Mouse (Mus musculus): ENCODE data around the gene Akap7.
"Not testable (repeated sequence)": the region's sequence is repeated elsewhere in the genome, so short reads cannot be mapped to it uniquely, and the experiment has no call there.

Akap7 gene

DNA sequence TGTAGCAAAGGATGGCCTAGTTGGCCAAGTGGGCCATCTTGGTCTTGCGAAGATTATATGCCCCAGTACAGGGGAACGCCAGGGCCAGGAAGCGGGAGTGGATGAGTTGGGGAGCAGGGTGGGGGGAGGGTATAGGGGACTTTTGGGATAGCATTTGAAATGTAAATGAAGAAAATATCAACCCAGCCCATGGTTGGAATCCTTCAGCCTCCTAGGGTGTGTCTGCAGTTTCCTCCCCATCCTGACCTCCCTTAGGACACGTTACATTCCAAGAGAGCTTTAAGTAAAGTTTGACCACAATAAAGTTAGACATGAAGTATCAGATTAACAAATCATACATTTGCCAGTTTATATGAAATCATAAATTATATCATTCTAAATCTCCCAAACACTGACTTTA is 116.5 kb downstream of the Akap7 start:
- DNase-seq (ENCODE audit: low spot score): no peak

DNA sequence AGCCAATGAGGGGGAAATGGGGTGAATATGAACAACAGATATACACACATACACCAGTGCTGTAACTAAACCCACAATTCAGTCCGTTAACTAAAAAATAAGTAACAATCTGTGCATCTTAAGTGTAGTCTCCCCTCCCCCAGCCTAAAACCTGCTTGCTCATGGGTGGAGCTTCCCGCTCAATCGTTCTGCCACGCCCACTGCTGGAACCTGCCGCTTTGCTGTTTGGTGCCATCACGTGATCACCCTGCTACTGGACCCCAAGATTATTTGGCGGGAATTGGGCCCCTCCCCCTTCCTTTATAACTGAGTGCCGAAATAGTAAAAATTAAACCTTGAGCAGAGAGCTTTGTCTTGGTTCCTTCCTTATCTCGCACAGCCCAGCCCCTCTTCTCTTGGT is 121.4 kb downstream of the Akap7 start:
- DNase-seq (ENCODE audit: low spot score): not testable (repeated sequence)

DNA sequence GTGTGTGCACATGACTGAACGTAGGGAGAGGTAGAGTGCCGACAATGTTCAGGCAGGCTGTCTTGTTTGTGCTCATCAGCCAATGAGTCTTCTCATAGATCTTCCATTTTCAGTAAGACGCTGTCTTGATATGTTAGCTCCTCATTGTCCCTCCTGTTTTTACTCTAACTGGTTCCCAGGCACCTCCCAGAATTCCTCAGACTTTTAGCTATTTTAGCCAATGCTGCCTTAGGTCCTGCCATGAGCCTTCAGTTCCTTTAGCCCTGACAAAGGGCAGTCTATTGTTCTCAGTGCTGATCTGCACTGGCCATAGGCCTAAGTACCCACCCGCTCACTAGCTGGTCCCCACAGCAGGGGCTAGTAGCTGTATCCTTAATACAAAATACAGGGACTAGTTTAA is 122.0 kb downstream of the Akap7 start:
- no peak for DNase-seq (ENCODE audit: low spot score)

- no peak for DNase-seq (ENCODE audit: low spot score)
Measured at GRCm38 (mm10) chr10:25184819-25185603, 122.7 kb downstream of the Akap7 start.

DNA sequence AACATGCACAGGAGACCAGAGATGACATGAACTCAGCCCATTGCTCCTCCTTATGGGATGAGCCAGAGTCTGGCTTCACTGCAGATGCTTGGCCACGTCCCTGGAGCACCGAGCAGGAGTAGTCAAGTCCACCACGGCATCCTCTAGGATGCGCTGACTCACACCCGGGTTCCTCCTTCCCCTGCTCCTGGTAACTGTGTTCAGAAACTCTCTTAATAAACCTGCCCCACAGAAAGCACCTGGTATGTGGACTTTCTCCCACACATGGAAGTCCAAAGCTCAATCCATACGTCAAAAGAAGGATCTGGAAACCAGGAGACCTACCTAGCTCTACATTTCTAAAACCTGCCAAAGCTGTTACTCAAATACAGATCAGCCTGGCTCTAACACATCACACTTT is 124.4 kb downstream of the Akap7 start:
- no peak for DNase-seq (ENCODE audit: low spot score)

DNA sequence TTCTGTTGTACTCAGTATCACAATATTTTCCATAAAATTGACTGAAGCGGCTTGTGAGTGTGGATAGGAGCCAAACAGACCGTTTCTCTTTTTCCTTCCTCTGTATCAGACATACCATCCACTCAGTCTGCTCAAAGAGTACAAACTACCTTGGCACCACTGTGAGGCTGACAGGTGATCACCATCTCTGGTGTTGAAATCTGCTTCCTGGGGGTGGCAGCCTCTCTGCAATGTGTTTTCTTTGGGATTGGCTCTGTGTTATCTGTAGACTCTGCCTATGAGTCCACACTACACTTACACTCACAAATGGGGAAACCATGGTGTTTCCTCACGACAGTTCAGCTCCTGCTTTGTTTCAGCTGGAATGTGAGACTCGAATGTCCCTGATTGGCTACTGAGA is 128.6 kb downstream of the Akap7 start:
- no peak for DNase-seq (ENCODE audit: low spot score)

DNA sequence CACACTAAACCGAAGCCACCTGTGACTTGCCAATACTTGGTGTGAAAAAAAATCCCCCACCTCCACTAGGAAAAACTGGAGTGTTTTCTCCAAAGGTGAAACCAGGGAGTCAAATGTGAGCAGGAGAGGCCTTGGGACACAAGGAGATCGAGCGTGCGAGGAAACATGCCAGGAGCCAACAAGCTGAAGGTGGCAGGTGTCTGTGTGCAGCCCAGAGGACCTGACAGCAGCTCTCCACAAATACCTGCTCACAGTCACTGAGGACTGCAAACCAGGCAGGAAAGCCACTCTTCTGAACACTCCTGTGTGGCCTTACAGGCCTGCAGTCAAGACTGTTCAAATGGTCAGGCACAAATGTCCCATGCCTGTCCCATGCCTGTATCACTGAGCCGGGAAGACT is 130.4 kb downstream of the Akap7 start:
- no peak for DNase-seq (ENCODE audit: low spot score)

DNA sequence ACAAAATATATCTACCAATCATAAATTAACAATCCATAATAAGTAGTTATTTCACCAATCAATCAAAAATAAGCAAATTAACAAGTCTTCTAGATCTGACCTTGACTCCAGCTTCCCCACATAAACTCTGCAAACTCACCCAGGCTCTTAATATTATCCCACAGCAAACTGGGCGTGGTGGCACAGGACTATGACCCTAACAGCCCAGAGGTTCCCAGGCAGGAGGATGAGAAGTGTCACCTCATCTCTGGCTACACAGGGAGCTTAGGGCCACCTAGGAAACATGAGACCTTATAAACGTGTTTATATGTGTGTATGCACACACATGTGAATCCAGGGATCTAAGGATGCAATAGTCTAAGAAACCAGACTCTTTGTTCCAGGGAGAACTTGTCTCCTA is 132.8 kb downstream of the Akap7 start:
- DNase-seq (ENCODE audit: low spot score): no peak

DNA sequence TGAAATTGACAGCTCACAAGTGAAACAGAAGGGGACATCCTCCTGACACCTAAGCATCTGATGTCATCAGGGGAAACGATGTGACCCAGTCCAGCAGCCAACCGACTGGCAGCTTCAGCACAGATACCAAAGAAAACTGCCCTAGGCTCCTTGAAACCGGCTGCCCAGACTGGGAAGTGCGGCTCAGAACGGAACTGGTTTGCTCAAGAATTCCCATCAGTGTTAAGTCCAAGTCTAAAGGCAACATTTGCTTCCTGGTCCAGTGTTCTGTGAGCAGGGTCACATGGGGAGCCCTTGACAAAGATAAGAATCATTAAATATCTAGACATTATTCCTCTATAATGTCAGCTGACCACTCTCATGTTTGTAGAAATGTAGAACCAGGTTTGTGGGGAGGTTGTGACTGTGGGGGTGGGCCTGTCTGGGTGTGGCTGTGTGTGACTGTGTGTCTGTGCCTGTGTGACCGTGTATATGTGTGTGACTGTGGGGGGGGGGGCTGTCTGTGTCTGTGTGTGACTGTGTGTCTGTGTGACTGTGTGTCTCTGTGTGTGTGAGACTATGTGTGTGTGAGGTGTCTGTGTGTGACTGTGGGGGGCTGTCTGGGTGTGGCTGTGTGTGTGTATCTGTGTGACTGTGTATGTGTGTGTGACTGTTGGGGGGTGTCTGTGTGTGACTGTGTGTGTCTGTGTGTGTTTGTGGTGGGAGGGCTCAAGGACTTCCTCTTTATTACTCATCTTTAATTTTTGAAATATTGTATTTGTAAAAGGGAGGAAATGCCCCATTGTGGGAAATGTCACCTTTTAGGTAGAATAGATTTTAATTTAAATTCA is 140.1 kb downstream of the Akap7 start:
- DNase-seq (ENCODE audit: low spot score): no peak

DNA sequence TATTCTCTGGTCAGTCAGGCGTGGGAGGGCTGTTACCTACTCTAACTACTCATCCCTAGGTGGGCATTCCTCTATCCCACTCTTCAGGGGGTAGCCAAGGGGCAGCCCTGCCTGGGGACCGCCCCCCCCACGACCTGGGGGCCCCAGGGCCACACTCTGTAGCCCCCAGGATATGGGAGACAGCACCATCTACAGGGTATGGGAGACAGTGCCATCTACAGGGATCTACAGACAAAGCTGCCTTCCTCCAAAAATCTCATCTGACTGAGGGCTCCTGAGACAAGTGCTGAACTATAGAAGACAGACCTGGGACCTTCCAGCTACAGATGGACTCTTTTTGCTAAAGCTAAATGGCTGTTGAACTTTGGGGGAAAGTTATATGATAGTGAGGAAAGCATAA is 144.2 kb downstream of the Akap7 start:
- DNase-seq (ENCODE audit: low spot score): not testable (repeated sequence)

- no peak for DNase-seq (ENCODE audit: low spot score)
Measured at GRCm38 (mm10) chr10:25161701-25162100, 146.0 kb downstream of the Akap7 start.

DNA sequence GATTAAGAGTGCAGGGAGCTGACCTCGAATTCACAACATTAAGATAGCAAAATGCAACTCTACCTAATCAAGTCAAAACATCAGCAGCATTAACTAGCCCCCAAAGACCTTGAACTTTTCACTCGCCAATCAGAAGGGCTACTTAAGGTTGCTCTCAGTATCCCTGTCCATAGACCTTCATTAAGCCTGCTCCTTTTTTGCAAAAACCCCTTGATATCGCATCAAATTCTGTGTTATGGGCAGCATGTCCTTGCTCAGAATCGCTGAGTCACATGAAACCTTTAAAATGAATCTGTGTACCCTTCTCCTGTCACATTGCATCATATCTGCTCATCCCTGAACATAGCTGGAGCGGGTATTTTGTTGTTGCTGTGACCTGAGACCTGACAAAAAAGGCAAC is 149.0 kb downstream of the Akap7 start:
- no peak for DNase-seq (ENCODE audit: low spot score)

GRCm38 (mm10) chr10:25157339-25157738 is 150.3 kb downstream of the Akap7 start:
- DNase-seq (ENCODE audit: low spot score): no peak

GRCm38 (mm10) chr10:25154225-25154624 is 153.4 kb downstream of the Akap7 start:
- DNase-seq (ENCODE audit: low spot score): no peak

DNA sequence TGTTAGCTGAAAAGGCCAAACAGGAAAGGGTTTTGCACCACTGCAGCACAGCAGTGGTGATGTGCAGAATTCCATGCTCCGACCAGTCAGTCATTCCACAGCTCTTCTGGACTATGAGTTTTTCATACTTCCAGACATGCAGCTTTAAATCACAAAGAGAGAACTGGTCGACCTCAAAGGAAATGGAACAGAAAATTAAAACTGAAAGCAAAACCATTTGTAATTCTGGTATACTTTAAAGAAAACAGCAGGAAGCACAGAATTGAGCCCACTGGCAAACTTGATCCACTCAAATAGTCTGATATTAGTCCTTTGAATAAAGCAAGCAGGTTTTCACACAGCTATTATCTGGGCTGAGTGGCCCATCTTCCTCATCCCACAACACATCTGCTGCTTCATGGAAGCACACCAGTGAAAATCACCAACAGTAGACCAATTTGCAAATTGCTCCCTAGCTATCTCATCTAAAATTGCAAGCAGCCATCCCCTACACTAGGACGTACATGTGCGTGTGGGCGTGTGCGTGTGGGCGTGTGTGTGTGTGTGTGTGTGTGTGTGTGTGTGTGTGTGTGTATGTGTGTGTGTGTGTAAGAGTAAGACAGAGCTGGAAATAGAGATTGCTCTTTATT is 156.4 kb downstream of the Akap7 start:
- no peak for DNase-seq (ENCODE audit: low spot score)

DNA sequence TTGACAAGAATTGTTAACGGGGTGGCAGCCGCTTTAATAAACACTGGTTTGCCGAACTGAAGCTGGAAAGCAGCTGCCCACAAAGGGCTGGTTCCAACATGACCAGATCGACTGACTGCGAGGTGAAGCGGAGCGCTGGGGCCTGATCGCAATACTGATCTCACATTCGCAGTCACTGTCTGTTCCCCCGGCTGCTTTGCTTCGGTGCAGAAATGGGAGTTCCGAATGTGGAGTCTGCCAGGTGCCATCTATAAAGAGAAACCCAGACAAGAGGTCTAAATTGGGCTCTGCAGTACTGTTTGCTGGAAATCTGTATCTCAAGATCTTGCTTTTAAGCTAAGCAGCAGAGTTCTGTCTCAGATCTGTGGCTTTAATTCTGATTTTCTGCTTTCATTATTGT is 161.8 kb downstream of the Akap7 start:
- no peak for DNase-seq (ENCODE audit: low spot score)

- no peak for DNase-seq (ENCODE audit: low spot score)
Measured at GRCm38 (mm10) chr10:25144787-25145761, 162.6 kb downstream of the Akap7 start.

- DNase-seq (ENCODE audit: low spot score): no peak
Measured at GRCm38 (mm10) chr10:25141781-25142180, 165.9 kb downstream of the Akap7 start.

DNA sequence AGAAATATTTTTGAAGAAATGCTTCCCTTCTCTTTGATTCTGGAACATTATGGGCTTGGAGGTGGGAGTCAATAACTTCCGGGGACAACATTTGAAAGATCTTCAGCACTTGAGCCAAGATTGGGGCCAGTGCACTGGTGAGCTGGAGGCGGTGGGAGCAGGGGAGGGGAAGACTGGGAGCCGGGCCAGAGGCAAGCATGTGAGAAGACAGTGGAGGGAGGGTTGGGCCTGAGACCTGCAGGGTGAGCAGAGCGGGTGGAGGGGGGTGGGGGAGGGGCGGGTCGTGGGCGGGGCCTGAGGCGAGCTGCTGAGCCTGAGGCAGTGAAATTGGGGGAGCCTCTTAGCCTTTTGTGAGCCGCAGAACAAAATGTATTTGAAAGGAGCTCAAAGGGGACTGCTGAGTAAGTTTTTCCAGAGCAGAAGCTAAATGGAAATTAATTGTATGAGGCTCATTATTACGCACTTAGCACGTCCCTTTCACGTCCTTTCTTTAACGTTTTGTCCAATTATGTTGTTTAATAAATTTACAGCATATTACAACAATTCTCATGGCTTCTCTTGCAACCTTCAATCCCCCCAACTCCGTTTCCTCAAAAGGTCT is 167.4 kb downstream of the Akap7 start:
- DNase-seq (ENCODE audit: low spot score): no peak

- DNase-seq (ENCODE audit: low spot score): no peak
Measured at GRCm38 (mm10) chr10:25133581-25133980, 174.1 kb downstream of the Akap7 start.

- DNase-seq (ENCODE audit: low spot score): peak; percentile 7
Measured at GRCm38 (mm10) chr10:25128455-25128863, 179.2 kb downstream of the Akap7 start.
